Mouse (Mus musculus) erythroblast, adult 5-6 weeks (primary cell): ENCODE measurements around the gene Cdk9. TPM values are rescaled to one million over a fixed set of nuclear protein-coding genes. Genes with fewer than 3 reads are reported as not detected.
A peak's percentile ranks its signal among the peaks of the same experiment; 100 is the strongest.

Source experiments
- ATAC-seq: replicated peaks from 2 replicates; pipeline ENCODE4 v1.8.0; 2016; ENCODE audit warnings: moderate number of reproducible peaks, mild to moderate bottlenecking, moderate TSS enrichment, inconsistent platforms; ENCODE audit not compliant: poor library complexity, low FRiP score, severe bottlenecking
- total RNA-seq, 2 experiments: library from RNA; stranded (forward) in 1 of 2; stranded (reverse) in 1 of 2; fragments of 150-400 nt in 1 of 2; fragments of 200-764, 138-1000 nt in 1 of 2; gene quantifications; 2 replicates each; pipeline versions ENCODE4 v1.2.3 to v1.2.4; 2015 to 2017; ENCODE audit warnings: low replicate concordance in 2 of 2

The Cdk9 gene
- total RNA-seq, 2 experiments from 2014 or later = 18.1 to 25.9 TPM

- no peak for ATAC-seq
Observed at GRCm38 (mm10) chr2:32736306-32736829, 23.5 kb upstream of the Cdk9 start.

DNA sequence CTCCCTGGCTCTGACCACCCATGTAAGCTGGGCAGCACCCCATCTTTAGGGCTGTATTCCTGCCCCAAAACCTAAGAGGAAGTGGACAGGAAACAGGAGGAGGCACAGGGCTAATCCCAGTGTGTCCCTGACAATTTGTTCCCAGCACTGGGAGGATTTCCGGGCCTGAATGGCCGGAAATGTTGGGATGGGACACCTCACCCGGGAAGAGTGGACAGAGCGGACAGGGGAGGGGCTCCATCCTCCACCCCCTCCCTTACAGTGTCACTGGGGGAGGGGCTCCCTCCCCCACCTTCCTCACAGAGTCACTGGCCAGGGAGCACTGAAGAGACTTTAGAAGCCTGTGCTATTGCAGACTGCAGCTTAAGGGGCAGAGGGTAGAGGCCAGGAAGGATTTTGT is 22.1 kb upstream of the Cdk9 start:
- no peak; the same call in 1 of the 2 replicates for ATAC-seq

GRCm38 (mm10) chr2:32734480-32734879 is 21.6 kb upstream of the Cdk9 start:
- ATAC-seq = no peak

DNA sequence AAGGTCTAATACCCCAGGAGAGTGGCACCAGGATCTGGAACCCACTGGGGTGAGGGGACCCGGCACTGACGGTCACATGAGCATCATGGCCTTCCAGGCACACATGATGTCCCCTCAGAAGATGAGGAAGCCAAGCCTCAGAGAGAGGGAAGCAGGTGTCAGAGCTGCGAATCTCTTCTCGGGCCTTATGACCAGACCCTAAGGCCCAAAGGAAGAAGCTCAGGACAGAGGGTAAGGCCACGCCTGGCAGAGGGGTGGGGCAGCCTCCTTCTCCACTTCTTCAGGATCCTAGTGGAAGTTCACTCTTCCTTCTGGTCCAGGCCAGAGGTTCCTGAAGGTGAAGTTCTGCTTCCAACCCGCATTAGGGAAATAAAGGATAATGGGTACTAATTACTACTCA is 19.8 kb upstream of the Cdk9 start:
- ATAC-seq = no peak

DNA sequence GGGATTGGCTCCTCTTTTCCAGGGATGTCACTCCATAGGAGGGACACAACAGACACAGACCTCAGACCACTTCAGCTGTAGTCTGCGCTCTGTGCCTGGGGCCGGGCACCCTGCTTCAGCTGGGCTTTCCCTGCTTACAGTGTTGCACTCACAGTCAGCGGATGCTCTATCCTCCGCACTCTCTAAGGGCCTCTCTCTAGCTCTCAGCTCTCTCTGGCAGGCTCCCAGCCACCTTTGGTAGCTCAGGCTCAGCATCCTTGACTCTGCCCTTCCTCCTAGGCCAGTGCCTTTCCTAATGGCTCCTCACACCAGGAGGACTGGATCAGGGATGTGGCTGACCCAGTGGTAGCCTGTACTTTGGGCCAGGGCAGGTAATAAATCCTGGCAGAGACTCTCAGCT is 19.0 kb upstream of the Cdk9 start:
- no peak for ATAC-seq

DNA sequence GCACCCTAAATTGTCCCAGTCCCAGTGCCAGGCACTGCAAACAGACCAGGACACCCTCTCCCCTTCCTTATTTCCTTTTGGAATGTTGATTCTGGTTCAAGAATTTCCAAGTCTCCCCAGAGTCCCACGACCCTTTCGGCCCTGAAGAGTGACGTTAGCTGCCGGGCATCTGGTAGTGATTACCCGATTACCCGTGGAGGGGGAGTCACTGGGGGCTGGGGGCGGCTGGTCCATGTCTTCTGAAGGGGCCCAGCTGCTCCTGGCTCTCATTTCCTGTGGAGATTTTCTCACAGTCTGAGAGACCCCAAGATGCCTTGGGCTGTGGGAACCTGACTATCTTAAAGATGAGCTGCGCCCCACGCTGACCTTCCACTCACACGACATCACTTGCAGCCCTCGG is 18.0 kb upstream of the Cdk9 start:
- ATAC-seq = no peak

DNA sequence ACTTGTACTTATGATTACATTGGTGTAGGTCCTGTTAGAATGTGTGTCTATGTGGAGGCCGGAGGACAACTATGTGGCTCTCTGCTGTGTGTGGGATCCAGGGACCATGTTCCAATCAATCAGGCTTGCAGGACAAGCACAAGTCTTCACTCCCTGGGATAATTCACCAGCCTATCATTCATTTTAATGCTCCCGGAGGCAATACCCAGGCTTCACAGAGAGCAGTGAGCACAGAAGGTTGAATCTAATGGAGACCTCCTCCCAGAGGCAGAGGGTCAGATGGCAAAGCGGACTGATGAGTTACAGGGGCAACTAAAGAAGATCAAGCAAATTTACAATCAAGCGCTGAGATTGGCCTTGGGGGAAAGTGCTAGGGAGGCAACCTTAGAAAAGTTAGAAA is 16.7 kb upstream of the Cdk9 start:
- no peak for ATAC-seq

DNA sequence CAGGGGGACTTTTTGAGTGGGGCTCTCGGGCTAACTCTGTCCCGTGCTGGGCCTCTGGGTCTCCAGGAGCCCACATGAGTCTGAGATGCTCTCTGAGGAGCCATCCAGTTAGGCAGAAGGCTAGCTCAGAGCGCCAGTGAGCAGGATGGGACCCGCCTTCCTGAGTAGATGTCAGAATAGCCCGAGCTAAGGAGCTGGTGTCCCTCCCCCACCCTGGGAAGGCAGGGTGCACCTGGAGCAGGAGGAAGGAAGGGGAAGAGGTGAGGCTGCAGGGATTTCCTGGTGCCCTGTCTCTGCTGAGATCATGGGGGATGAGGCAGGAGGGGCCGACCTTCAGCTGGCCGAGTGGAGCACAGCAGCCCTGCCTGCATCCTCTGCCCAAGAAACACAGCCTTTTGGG is 15.6 kb upstream of the Cdk9 start:
- no peak for ATAC-seq

DNA sequence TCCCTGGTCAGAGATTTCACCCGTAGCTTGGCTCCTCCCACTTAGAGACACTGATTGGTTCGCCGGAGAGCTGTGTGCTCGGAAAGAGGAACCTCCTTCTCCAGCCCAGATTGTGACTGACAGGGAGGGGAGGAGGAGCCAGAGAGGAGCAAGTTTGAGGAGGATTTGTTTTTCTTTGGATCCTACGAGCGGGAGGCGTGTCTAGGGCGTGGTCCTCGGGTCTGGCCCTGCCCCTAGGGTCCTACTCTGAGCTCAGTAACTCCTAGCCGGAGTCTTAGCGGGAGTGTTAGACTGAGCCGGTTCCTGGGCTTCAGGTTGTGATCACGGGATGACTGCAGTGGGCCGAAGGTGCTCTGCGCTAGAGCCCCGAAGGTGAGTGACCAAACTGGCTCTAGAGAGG is 14.6 kb upstream of the Cdk9 start:
- peak; percentile 40; the same call in 1 of the 2 replicates for ATAC-seq

GRCm38 (mm10) chr2:32724832-32725790 is 12.2 kb upstream of the Cdk9 start:
- no peak for ATAC-seq

GRCm38 (mm10) chr2:32724149-32724548 is 11.3 kb upstream of the Cdk9 start:
- ATAC-seq = no peak

- ATAC-seq = no peak
Observed at GRCm38 (mm10) chr2:32722581-32722980, 9.7 kb upstream of the Cdk9 start.

DNA sequence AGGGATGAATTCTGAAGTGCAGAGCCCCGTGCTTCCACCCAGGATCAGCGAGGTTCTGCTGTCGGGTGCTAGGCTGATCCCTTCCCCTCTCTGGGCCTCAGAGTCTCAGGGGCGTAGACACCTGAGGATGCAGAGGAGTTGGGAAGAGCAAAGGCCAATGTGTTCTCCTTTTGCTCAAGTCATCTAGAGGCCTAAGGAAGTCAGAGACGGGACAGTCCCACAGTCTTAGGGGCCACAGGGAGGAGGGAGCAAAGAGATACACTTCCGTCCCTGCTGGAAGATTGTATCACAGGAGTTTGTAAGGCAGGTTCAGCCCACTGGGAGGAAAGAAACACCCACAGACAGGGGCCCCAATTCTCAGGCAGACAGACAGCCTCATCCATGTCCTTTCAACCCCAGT is 9.2 kb upstream of the Cdk9 start:
- ATAC-seq = 0 out of 2 replicates have a peak, but pooled peaks have one; percentile 17

GRCm38 (mm10) chr2:32720681-32721229 is 7.9 kb upstream of the Cdk9 start, which contains the start of gene Sh2d3c:
TSS of gene Sh2d3c (plus strand) at chr2:32721055.
- no peak for ATAC-seq

DNA sequence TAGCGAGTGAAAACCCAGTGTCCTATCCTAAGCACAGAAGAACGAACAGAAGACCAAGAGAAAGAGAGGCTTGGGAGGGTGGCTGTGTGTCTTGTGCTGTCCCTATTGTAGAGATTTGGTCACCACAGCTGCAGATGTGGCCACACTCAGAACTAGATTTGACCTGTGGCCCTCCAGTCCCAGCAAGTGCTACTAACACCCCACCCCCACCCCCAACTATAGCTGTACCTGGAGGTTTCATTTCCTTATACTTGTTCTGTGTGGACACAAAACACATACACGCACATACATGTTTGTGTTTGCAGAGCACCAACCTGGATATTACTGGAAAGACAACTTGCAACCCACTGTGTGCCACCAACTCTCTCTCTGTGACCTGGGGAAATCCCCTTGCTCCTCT is 7.2 kb upstream of the Cdk9 start:
- no peak for ATAC-seq

DNA sequence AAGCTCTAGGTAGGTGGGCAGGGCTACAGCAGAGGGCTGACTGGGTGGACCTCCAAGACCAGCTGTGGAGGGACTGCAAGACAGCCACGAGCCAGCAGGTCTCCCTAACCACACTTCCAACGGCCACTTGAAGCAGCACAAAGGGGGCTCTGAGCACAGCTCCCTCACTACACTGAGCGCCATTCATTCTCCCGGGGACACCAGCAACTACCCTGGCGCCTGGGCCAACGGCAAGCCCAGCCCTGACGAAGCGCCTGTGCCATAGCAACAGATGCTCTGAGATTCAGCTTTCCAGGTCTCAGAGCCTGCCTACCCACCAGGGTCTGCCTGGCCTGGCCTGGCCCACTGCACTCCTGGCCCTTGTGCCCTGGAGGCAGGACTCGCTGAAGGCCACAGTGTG is 5.9 kb upstream of the Cdk9 start:
- ATAC-seq = no peak

DNA sequence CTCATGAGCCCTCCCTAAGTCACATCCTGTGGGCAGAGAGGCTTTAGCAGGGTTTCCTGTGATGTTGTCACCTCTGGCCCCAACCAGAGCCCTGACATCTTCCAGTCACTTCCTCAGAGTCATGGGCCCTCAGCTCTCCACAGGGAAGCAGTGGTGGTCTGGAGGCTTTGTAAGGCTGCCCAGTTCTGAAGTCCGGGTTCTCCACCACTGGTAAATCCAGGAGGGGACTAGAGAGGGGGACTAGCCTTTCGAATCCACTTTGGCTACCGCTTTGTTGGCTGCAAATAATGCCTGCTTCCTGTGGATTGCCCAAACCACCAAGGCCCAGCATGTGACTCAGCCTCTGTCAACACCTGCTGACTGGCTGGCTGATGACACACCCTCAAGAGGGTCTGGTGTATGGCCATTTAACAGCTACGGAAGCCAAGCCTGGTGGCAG is 2.1 kb upstream of the Cdk9 start:
- no peak for ATAC-seq

DNA sequence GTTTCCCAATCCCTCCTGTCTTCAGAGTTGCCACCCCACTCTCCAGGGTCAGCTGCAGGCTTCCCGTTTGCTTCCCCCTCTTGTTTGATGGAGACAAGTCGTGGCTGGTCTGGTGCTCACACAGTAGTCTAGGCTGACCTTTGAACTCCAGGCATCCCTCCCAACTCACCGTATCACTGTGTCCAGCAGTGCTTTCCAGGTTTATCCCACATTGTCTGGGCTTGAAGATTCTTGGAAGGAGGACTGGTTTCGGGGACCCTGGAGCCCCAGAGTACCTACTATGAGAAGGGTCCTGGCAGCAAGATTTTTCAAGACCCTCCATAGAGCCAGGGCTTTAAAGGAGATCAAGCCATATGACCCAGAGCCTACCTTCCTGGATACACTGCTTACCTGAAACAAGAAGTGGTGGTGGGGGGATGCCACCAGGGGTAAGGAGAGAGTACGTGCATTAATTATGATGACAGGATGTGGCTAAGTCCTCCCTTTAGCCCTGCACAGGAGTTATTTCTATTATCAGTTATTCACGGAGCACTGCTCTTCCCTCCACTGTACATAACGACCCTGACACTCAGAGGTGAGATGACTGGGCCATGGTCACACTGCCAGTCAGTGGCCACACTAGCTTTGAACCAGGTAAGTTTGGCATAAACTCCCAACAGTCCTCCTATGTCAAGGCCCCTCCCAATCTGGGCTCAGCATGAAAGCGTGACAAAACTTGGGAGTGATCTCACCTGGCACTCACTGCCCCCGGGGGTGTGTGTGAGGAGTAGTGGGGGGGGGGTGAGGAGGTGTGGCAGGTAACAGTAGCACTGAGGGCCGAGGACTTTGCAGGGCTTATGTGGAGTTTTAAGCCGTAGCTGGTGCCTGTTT is 1.5 kb upstream of the Cdk9 start:
- no peak for ATAC-seq

- ATAC-seq = peak; percentile 80
Observed at GRCm38 (mm10) chr2:32712586-32712933, 316 bp downstream of the Cdk9 start.

DNA sequence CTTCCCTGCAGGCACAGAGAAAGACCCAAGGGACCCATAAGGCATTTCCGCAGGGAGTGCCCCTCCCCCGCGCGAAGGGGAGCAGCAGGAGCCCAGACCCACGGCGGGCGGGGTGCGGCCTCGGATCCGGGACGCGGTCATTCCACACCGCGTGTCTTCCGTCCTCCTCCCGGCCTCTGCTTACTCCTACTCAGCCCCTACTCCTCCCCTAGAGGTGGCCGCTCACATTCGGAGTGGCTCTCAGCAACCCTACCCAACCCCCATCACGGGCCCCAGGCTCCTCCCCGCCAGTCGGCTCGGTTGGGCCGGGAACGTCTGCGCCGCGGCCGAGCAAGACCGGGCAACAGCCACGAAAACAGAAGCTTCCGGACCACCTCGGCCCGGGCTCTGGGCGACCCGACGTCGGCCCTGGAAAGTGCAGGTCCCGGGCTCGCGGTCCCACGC is 746 bp downstream of the Cdk9 start:
- ATAC-seq = peak; percentile 48
